Mouse (Mus musculus): Measurements from ENCODE around the gene Traf3ip2. TPM values are rescaled to one million over a fixed set of nuclear protein-coding genes. Genes with fewer than 3 reads are reported as not detected.

The Traf3ip2 gene
- 5.2 and 6.7 TPM in 2 replicates for polyA plus RNA-seq (2015; fragmentation: Nextera tagmentation; extraction: Ambion mirVana)

GRCm38 (mm10) chr10:39612633-39612988 is at the start of gene Traf3ip2:
TSS of gene Traf3ip2 (plus strand) at chr10:39612934.
- 44% methylated on average over 4 of the region's 4 CpGs for WGBS
- H3K9me3 ChIP-seq (replicated peaks; ENCODE audit: control insufficient read depth, low read length, poor library complexity, severe bottlenecking): no peaks in the 10 kb centered on the region
- no peak within 1 kb of the TSS for H3K27ac ChIP-seq (ENCODE audit: low read length)
- no peaks in the 10 kb centered on the region for H3K27me3 ChIP-seq (ENCODE audit: control insufficient read depth, insufficient read depth, low read depth, low read length)
- H3K4me1 ChIP-seq (ENCODE audit: control insufficient read depth, insufficient read depth, low read length): peaks cover 13% of the 10 kb centered on the region
- H3K4me2 ChIP-seq (ENCODE audit: low read length): peak within 1 kb of the TSS; percentile 30
- H3K4me3 ChIP-seq (ENCODE audit: low read depth, low read length): no peak within 1 kb of the TSS
- ATAC-seq: no peak
- H3K9ac ChIP-seq (ENCODE audit: low read depth, low read length): no peak within 1 kb of the TSS
- H3K36me3 ChIP-seq (ENCODE audit: control insufficient read depth, insufficient read depth, low read length): no peaks in the 10 kb centered on the region

GRCm38 (mm10) chr10:39563552-39564223 is 49.0 kb upstream of the Traf3ip2 start:
- Histone ChIP-seq H3K4me1 (ENCODE audit: control insufficient read depth, insufficient read depth, low read length) (peaks cover 13% of the 10 kb centered on the region), H3K9me3 (replicated peaks; ENCODE audit: control insufficient read depth, low read length, poor library complexity, severe bottlenecking) (no peaks in the 10 kb centered on the region), H3K4me3 (ENCODE audit: low read depth, low read length) (no peak overlapping the region), H3K4me2 (ENCODE audit: low read length) (no peak overlapping the region), H3K27me3 (ENCODE audit: control insufficient read depth, insufficient read depth, low read depth, low read length) (no peaks in the 10 kb centered on the region), H3K36me3 (ENCODE audit: control insufficient read depth, insufficient read depth, low read length) (0 out of 2 replicates have a peak, but pooled peaks cover 3% of the 10 kb centered on the region), H3K27ac (ENCODE audit: low read length) (peak overlapping the region; percentile 60), H3K9ac (ENCODE audit: low read depth, low read length) (peak overlapping the region; percentile 42)
- peak; percentile 37 for ATAC-seq
- WGBS: 30% methylated on average over 24 of the region's 24 CpGs

GRCm38 (mm10) chr10:39566901-39567300 is 45.8 kb upstream of the Traf3ip2 start:
- Histone ChIP-seq H3K4me3 (ENCODE audit: low read depth, low read length) (no peak overlapping the region), H3K4me2 (ENCODE audit: low read length) (no peak overlapping the region), H3K4me1 (ENCODE audit: control insufficient read depth, insufficient read depth, low read length) (peaks cover 29% of the 10 kb centered on the region), H3K36me3 (ENCODE audit: control insufficient read depth, insufficient read depth, low read length) (0 out of 2 replicates have a peak, but pooled peaks cover 3% of the 10 kb centered on the region), H3K9ac (ENCODE audit: low read depth, low read length) (no peak overlapping the region), H3K27ac (ENCODE audit: low read length) (peak overlapping the region; percentile 46; the same call in 1 of the 2 replicates), H3K27me3 (ENCODE audit: control insufficient read depth, insufficient read depth, low read depth, low read length) (no peaks in the 10 kb centered on the region), H3K9me3 (replicated peaks; ENCODE audit: control insufficient read depth, low read length, poor library complexity, severe bottlenecking) (no peaks in the 10 kb centered on the region)
- 75% methylated on average over 12 of the region's 12 CpGs for WGBS
- no peak for ATAC-seq

- Histone ChIP-seq H3K36me3 (ENCODE audit: control insufficient read depth, insufficient read depth, low read length) (0 out of 2 replicates have a peak, but pooled peaks cover 3% of the 10 kb centered on the region), H3K9me3 (replicated peaks; ENCODE audit: control insufficient read depth, low read length, poor library complexity, severe bottlenecking) (no peaks in the 10 kb centered on the region), H3K9ac (ENCODE audit: low read depth, low read length) (no peak overlapping the region), H3K4me2 (ENCODE audit: low read length) (no peak overlapping the region), H3K27ac (ENCODE audit: low read length) (0 out of 2 replicates have a peak overlapping the region, but pooled peaks have one; percentile 32), H3K4me1 (ENCODE audit: control insufficient read depth, insufficient read depth, low read length) (peaks cover 30% of the 10 kb centered on the region), H3K27me3 (ENCODE audit: control insufficient read depth, insufficient read depth, low read depth, low read length) (no peaks in the 10 kb centered on the region), H3K4me3 (ENCODE audit: low read depth, low read length) (no peak overlapping the region)
- ATAC-seq: no peak
- WGBS: 87% methylated on average over 4 of the region's 4 CpGs
These were observed 43.7 kb upstream of the Traf3ip2 start for GRCm38 (mm10) chr10:39568991-39569390.

- Histone ChIP-seq H3K27ac (ENCODE audit: low read length) (peak overlapping the region; percentile 86), H3K4me2 (ENCODE audit: low read length) (no peak overlapping the region), H3K4me1 (ENCODE audit: control insufficient read depth, insufficient read depth, low read length) (peaks cover 30% of the 10 kb centered on the region), H3K4me3 (ENCODE audit: low read depth, low read length) (no peak overlapping the region), H3K27me3 (ENCODE audit: control insufficient read depth, insufficient read depth, low read depth, low read length) (no peaks in the 10 kb centered on the region), H3K36me3 (ENCODE audit: control insufficient read depth, insufficient read depth, low read length) (0 out of 2 replicates have a peak, but pooled peaks cover 3% of the 10 kb centered on the region), H3K9me3 (replicated peaks; ENCODE audit: control insufficient read depth, low read length, poor library complexity, severe bottlenecking) (no peaks in the 10 kb centered on the region), H3K9ac (ENCODE audit: low read depth, low read length) (0 out of 2 replicates have a peak overlapping the region, but pooled peaks have one; percentile 1)
- WGBS: 26% methylated on average over 7 of the region's 7 CpGs
- ATAC-seq: peak; percentile 40; the same call in 1 of the 2 replicates
These were observed 41.7 kb upstream of the Traf3ip2 start for GRCm38 (mm10) chr10:39571011-39571410.

- peaks cover 30% of the 10 kb centered on the region for H3K4me1 ChIP-seq (ENCODE audit: control insufficient read depth, insufficient read depth, low read length)
- H3K27me3 ChIP-seq (ENCODE audit: control insufficient read depth, insufficient read depth, low read depth, low read length): no peaks in the 10 kb centered on the region
- H3K4me3 ChIP-seq (ENCODE audit: low read depth, low read length): no peak overlapping the region
- no peaks in the 10 kb centered on the region for H3K9me3 ChIP-seq (replicated peaks; ENCODE audit: control insufficient read depth, low read length, poor library complexity, severe bottlenecking)
- 0 out of 2 replicates have a peak, but pooled peaks cover under 1% of the 10 kb centered on the region for H3K36me3 ChIP-seq (ENCODE audit: control insufficient read depth, insufficient read depth, low read length)
- ATAC-seq: peak; percentile 33; the same call in 1 of the 2 replicates
- 17% methylated on average over 9 of the region's 9 CpGs for WGBS
- H3K27ac ChIP-seq (ENCODE audit: low read length): peak overlapping the region; percentile 86
- no peak overlapping the region for H3K4me2 ChIP-seq (ENCODE audit: low read length)
- no peak overlapping the region for H3K9ac ChIP-seq (ENCODE audit: low read depth, low read length)
These were observed 40.6 kb upstream of the Traf3ip2 start for GRCm38 (mm10) chr10:39572050-39572671.

GRCm38 (mm10) chr10:39572672-39573051 is 40.1 kb upstream of the Traf3ip2 start:
- Histone ChIP-seq H3K27ac (ENCODE audit: low read length) (peak overlapping the region; percentile 86), H3K27me3 (ENCODE audit: control insufficient read depth, insufficient read depth, low read depth, low read length) (no peaks in the 10 kb centered on the region), H3K36me3 (ENCODE audit: control insufficient read depth, insufficient read depth, low read length) (no peaks in the 10 kb centered on the region), H3K4me1 (ENCODE audit: control insufficient read depth, insufficient read depth, low read length) (peaks cover 30% of the 10 kb centered on the region), H3K9ac (ENCODE audit: low read depth, low read length) (no peak overlapping the region), H3K9me3 (replicated peaks; ENCODE audit: control insufficient read depth, low read length, poor library complexity, severe bottlenecking) (no peaks in the 10 kb centered on the region), H3K4me3 (ENCODE audit: low read depth, low read length) (no peak overlapping the region), H3K4me2 (ENCODE audit: low read length) (no peak overlapping the region)
- peak; percentile 44; the same call in 1 of the 2 replicates for ATAC-seq
- WGBS: 21% methylated on average over 6 of the region's 6 CpGs

- H3K27ac ChIP-seq (ENCODE audit: low read length): no peak overlapping the region
These were observed 36.3 kb upstream of the Traf3ip2 start for GRCm38 (mm10) chr10:39576466-39576865.

GRCm38 (mm10) chr10:39580477-39580876 is 32.3 kb upstream of the Traf3ip2 start:
- Histone ChIP-seq H3K27me3 (ENCODE audit: control insufficient read depth, insufficient read depth, low read depth, low read length) (no peaks in the 10 kb centered on the region), H3K4me1 (ENCODE audit: control insufficient read depth, insufficient read depth, low read length) (no peaks in the 10 kb centered on the region), H3K9me3 (replicated peaks; ENCODE audit: control insufficient read depth, low read length, poor library complexity, severe bottlenecking) (no peaks in the 10 kb centered on the region), H3K27ac (ENCODE audit: low read length) (no peak overlapping the region), H3K36me3 (ENCODE audit: control insufficient read depth, insufficient read depth, low read length) (no peaks in the 10 kb centered on the region), H3K9ac (ENCODE audit: low read depth, low read length) (no peak overlapping the region), H3K4me3 (ENCODE audit: low read depth, low read length) (no peak overlapping the region), H3K4me2 (ENCODE audit: low read length) (no peak overlapping the region)
- ATAC-seq: no peak
- 78% methylated on average over 8 of the region's 8 CpGs for WGBS

More at GRCm38 (mm10) chr10:39576466-39576865, 36.3 kb upstream of the Traf3ip2 start:
- no peaks in the 10 kb centered on the region for H3K36me3 ChIP-seq (ENCODE audit: control insufficient read depth, insufficient read depth, low read length)
- H3K27me3 ChIP-seq (ENCODE audit: control insufficient read depth, insufficient read depth, low read depth, low read length): no peaks in the 10 kb centered on the region
- H3K4me3 ChIP-seq (ENCODE audit: low read depth, low read length): no peak overlapping the region
- no peaks in the 10 kb centered on the region for H3K9me3 ChIP-seq (replicated peaks; ENCODE audit: control insufficient read depth, low read length, poor library complexity, severe bottlenecking)
- peaks cover 12% of the 10 kb centered on the region for H3K4me1 ChIP-seq (ENCODE audit: control insufficient read depth, insufficient read depth, low read length)
- no peak overlapping the region for H3K4me2 ChIP-seq (ENCODE audit: low read length)
- ATAC-seq: no peak
- WGBS: 81% methylated on average over 6 of the region's 6 CpGs
- H3K9ac ChIP-seq (ENCODE audit: low read depth, low read length): no peak overlapping the region

Data from midbrain, embryonic 16.5 days (tissue).